Mouse (Mus musculus) layer of hippocampus, adult 9-10 months (tissue): ENCODE measurements around the gene Vmn1r8.
"Not testable (repeated sequence)": the region's sequence is repeated elsewhere in the genome, so short reads cannot be mapped to it uniquely, and the experiment has no call there.

Experiments used
- DNase-seq: peaks from one replicate; pipeline ENCODE4 v3.0.0; 2022; ENCODE audit warnings: low spot score

The Vmn1r8 gene

DNA sequence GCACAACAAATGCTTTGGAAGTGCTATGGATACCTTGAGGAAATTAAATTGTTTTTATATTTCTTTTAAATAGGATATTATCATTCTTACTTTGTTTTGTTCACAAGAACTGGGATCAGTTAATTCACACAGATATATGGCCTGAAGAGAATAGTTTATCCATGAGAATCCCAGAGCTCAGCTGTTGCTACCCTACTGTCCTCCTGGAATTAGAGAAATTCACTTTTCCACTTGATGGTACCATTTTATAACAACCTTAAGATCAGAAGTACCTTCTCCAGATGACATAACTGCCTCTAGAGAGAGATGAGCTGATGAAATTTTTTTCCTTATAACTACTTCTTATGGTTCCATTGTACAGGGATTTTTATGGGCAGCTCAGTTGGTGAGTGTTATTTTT lies at the start of gene Vmn1r8:
Vmn1r8 (plus strand) TSS at position 301 of the 400 bp plus-strand sequence.
- DNase-seq = no peak

DNA sequence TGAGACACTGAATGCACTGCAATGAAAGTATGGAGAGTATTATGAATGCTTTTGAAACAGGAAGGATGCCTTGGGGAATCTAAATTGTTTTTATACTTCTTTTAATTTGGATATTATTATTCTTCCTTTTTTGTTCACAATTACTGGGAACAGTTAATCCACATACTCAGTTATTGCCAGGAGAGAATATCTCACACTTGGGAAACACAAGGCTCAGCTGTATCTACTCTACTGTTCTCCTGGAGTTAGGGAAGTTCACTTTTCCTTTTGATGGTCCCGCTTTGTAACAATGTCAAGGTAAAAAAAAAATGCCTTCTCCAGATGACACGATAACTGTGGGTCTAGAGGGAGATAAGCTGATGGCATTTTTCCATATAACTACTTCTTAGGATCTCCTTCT lies 35.1 kb upstream of the Vmn1r8 start, which contains the start of gene Vmn1r6:
Vmn1r6 (plus strand) TSS at position 301 of the 400 bp plus-strand sequence.
- DNase-seq = no peak

DNA sequence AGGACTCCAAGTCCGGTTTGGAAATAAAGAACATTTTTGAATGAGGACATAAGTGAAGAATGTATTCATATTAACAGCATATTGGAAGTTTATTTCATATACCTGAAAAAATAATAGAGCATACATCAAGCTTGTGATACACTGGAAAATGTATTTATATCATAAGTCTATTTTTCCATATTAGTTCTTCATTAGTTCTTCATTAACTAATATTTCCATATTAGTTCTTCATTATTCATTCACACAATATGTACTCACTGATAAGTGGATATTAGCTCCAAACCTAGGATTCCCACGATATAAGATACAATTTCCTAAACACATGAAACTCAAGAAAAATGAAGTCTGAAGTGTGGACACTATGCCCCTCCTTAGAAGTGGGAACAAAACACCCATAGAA lies 6.9 kb upstream of the Vmn1r8 start, which contains the start of gene Vmn1r7:
Vmn1r7 (minus strand) TSS at position 101 of the 400 bp plus-strand sequence.
- not testable (repeated sequence) for DNase-seq

DNA sequence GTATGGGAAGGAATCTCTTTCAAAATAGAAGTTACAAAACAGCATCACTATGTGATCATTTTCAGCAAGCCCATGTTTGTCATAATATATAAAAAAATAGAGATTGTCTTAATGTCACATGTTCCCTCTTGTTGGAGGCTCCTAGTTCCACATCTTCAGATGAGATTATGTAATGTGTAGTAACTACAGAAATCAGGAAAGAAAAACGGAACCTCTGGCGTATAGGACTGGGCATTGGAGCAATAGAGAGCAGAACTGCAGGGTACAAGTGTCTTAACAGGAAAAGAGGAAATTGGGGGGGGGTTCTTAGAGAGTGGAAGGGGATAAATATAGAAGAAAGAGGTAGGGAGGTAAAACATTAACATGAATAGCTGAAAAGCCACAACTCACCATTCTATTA lies 2.6 kb downstream of the Vmn1r8 start:
- DNase-seq = no peak

DNA sequence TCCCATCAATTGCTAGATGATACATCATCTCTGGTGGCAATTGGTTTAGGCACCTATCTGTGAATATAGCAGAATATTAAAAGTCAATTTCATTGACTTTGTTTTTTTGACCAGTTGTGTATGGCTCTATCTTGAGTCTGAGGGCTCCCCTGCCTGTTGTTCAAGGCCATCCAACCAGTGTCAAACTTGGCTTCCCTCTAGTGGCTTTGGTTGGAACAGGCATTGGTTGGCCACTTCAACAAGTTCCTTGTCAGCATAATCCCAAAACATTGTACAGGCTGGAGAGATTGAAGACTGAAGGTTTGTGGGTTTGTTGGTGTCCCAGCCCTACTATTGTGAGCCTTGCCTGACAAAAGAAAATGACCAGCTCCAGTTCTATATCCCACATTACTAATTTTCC lies 31.6 kb downstream of the Vmn1r8 start:
- DNase-seq = no peak

DNA sequence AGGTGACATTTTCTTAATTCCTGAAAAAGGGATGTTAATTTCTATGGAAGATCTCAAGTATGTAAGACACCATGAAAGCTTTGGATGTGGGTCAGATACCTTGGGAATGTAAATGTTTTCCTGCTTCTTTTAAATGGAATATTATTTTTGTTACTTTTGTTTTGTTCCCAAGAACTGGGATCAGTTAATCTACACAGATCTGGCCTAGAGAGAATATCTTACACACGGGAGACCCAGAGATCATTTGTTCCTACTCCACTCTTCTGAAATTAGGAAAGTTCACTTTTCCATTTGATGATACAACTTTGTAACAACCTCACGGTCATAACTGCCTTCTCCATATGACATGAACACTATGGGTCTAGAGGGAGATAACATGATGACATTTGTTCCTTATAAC lies 34.4 kb downstream of the Vmn1r8 start, which contains the start of gene Vmn1r9:
Vmn1r9 (plus strand) TSS at position 301 of the 400 bp plus-strand sequence.
- no peak for DNase-seq
